Mouse (Mus musculus) midbrain, embryonic 12.5 days (tissue): Measurements from ENCODE around the gene Nampt. TPM values are rescaled to one million over a fixed set of nuclear protein-coding genes. Genes with fewer than 3 reads are reported as not detected.

Source experiments
- ATAC-seq: fragments of 200-750 bp; cut with Nextera tagmentation; 2 replicates; pipeline ENCODE4 v1.8.0; 2017; ENCODE audit warnings: low read depth, moderate TSS enrichment, moderate library complexity; ENCODE audit not compliant: low FRiP score
- H3K27ac ChIP-seq: fragments of 300-500 bp; sonication (generic); replicated peaks from 2 replicates; pipeline ENCODE4 v1.5.1; 2016; ENCODE audit warnings: mild to moderate bottlenecking
- H3K27me3 ChIP-seq: fragments of 300-500 bp; sonication (generic); 2 replicates; pipeline ENCODE4 v1.6.1; 2016; ENCODE audit warnings: mild to moderate bottlenecking
- H3K36me3 ChIP-seq: fragments of 300-500 bp; sonication (generic); 2 replicates; pipeline ENCODE4 v1.6.1; 2016
- H3K4me1 ChIP-seq: fragments of 300-500 bp; sonication (generic); 2 replicates; pipeline ENCODE4 v1.6.1; 2016
- H3K4me2 ChIP-seq: fragments of 300-500 bp; sonication (generic); replicated peaks from 2 replicates; pipeline ENCODE4 v1.6.1; 2016; ENCODE audit warnings: mild to moderate bottlenecking, moderate library complexity
- H3K4me3 ChIP-seq: fragments of 300-500 bp; sonication (generic); 2 replicates; pipeline ENCODE4 v1.5.1; 2016; ENCODE audit warnings: mild to moderate bottlenecking
- H3K9ac ChIP-seq: fragments of 300-500 bp; sonication (generic); replicated peaks from 2 replicates; pipeline ENCODE4 v1.6.1; 2016; ENCODE audit warnings: mild to moderate bottlenecking, moderate library complexity
- H3K9me3 ChIP-seq: fragments of 300-500 bp; sonication (generic); 2 replicates; pipeline ENCODE4 v1.6.1; 2016; ENCODE audit warnings: mild to moderate bottlenecking
- WGBS: fragments of 180-500 bp; shearing (Covaris S2); methylation state at CpG from one replicate; pipeline ENCODE4 v1.1.7; 2016; 5-methylcytosine and 5-hydroxymethylcytosine counted together
- polyA plus RNA-seq: library from polyadenylated mRNA; unstranded; fragments of >200 nt; fragmentation: Nextera tagmentation; extraction: Ambion mirVana; gene quantifications from 2 replicates; pipeline ENCODE4 v1.2.1, GENCODE M21; 2016

The Nampt gene
- 33.0 and 33.8 TPM in 2 replicates for polyA plus RNA-seq

DNA sequence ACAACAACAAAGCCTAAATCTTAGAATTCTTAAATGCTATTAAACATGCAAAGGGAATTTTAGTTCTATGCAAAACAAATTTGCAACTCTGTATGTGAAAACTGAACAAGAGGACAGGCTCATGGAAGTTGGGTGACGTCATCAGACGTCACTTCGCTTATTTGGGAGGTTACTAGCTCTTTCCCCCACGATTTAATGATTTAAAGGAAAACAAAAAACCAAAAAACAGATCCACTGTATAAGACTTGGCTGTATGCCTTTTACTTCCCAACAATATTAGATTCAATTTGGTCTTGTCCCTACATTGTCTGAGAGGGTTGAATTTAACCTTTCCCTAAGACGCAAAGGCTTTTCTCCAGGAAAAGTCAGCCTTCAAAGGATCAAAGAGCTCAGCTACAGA, at the start of gene Nampt:
TSS of gene Nampt (plus strand) at position 130 of the 400 bp plus-strand sequence.
- WGBS = 7% methylated on average over 5 of the region's 5 CpGs

DNA sequence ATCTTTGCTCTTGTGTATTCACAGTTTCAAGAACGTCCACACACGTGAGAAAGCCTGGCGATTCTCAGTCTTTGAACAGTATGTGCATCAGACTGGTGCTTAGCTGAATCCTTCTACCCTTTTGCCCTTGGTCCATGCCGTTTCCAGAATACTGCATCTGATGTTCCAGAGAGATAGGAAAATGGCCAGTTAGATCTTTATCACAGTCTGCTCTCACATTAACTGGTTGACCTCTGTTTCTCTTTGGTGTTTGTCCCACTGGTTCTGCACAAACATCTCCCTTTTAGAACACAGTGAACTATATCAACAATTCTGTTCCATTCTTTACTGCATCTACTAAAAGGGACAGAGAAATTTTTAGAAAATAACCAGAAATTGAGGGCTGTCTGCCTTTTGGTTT, 48.6 kb upstream of the Nampt start:
- H3K9me3 ChIP-seq = no peaks in the 10 kb centered on the region
- no peak overlapping the region for H3K9ac ChIP-seq
- WGBS = 83% methylated on average over 4 of the region's 4 CpGs
- H3K36me3 ChIP-seq = no peaks in the 10 kb centered on the region
- no peak overlapping the region for H3K4me3 ChIP-seq
- no peak for ATAC-seq
- no peaks in the 10 kb centered on the region for H3K4me1 ChIP-seq
- no peaks in the 10 kb centered on the region for H3K27me3 ChIP-seq
- H3K4me2 ChIP-seq = no peak overlapping the region
- no peak overlapping the region for H3K27ac ChIP-seq

More for the DNA sequence above, at the start of gene Nampt:
- H3K36me3 ChIP-seq = no peaks in the 10 kb centered on the region
- peak within 1 kb of the TSS; percentile 84 for H3K9ac ChIP-seq
- peaks cover 8% of the 10 kb centered on the region for H3K4me1 ChIP-seq
- peak within 1 kb of the TSS; percentile 97 for H3K27ac ChIP-seq
- H3K4me2 ChIP-seq = peak within 1 kb of the TSS; percentile 66
- H3K9me3 ChIP-seq = no peaks in the 10 kb centered on the region
- peak within 1 kb of the TSS; percentile 81 for H3K4me3 ChIP-seq
- ATAC-seq = no peak
- H3K27me3 ChIP-seq = no peaks in the 10 kb centered on the region

DNA sequence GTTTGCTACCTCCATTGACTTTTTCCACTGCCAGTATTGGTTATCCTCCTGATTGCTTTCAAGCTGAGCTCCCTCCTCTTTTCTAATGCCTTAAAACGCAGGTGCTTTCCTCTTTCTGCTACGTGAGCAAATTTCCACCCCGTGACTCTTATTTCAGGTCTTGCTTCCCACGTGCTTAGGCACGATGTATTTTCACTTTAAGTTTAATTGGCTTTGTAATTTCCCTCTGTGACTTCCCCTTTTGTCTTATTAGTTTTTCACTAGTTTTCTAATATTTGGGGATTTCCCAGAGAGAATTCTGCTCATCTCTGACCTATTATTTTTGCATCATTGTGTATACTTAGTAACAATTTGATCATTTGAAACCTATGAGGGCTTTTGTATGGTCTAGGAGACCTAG, 44.8 kb upstream of the Nampt start:
- Histone ChIP-seq H3K27ac (no peak overlapping the region), H3K27me3 (no peaks in the 10 kb centered on the region), H3K4me2 (no peak overlapping the region), H3K36me3 (no peaks in the 10 kb centered on the region), H3K4me3 (no peak overlapping the region), H3K9me3 (no peaks in the 10 kb centered on the region), H3K4me1 (no peaks in the 10 kb centered on the region), H3K9ac (no peak overlapping the region)
- 80% methylated on average over 5 of the region's 5 CpGs for WGBS
- no peak for ATAC-seq

DNA sequence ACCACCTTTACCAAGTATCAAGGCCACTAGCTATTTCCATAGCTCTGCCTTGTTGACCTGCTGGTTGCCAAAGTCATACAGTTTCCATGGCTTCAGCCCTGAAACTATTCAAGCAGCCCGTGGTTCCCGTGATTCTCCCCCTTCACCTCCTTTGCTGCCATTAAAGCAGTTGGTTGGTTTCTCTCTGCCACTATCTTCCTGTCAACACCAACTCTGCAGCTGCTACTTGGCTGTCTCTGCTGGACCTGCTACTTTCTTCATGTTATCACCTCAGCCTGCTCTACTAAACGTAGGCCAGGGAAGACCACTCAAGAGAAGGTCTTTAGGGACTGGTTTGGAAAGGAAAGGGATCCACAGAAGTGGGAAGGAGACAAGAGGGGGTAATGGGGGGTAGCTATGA, 30.3 kb upstream of the Nampt start:
- WGBS = 82% methylated on average over 3 of the region's 3 CpGs
- H3K27me3 ChIP-seq = no peaks in the 10 kb centered on the region
- ATAC-seq = no peak
- no peaks in the 10 kb centered on the region for H3K4me1 ChIP-seq
- no peak overlapping the region for H3K27ac ChIP-seq
- H3K4me3 ChIP-seq = no peak overlapping the region
- H3K4me2 ChIP-seq = no peak overlapping the region
- H3K36me3 ChIP-seq = no peaks in the 10 kb centered on the region
- no peaks in the 10 kb centered on the region for H3K9me3 ChIP-seq
- no peak overlapping the region for H3K9ac ChIP-seq

DNA sequence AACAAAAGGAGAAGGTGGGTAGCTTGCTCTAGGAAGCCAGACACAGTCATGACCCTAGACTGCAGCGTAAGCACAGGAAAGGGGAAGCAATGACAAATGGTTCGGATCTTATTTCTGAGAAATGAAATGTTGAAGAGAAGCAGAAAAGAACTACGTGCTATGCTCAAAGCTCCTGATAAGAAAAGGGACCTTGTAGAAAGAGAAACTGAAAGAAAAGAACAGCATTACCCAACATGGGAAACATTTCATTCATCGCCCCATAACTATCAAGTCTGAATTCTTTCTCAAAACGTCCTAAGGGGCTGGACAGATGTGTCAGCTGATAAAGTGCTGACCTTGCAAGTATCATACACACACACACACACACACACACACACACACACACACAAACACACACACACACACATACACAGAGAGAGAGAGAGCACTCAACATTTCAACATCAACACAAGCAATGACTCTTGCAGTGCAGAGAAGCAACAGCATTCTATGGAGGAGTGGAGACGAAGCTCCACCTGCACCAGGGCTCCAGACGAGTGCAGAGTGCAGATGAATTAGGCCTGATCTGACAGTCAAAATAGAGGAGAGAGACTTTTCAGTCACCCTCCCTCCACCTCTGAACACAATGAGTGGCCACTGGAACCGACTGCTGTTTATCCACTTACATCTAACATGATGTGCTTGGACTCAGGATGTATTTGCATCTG, 23.4 kb upstream of the Nampt start:
- WGBS = 74% methylated on average over 8 of the region's 8 CpGs
- Histone ChIP-seq H3K4me3 (no peak overlapping the region), H3K36me3 (no peaks in the 10 kb centered on the region), H3K9me3 (no peaks in the 10 kb centered on the region), H3K4me1 (no peaks in the 10 kb centered on the region), H3K27me3 (no peaks in the 10 kb centered on the region), H3K27ac (no peak overlapping the region), H3K9ac (no peak overlapping the region), H3K4me2 (no peak overlapping the region)
- no peak for ATAC-seq

DNA sequence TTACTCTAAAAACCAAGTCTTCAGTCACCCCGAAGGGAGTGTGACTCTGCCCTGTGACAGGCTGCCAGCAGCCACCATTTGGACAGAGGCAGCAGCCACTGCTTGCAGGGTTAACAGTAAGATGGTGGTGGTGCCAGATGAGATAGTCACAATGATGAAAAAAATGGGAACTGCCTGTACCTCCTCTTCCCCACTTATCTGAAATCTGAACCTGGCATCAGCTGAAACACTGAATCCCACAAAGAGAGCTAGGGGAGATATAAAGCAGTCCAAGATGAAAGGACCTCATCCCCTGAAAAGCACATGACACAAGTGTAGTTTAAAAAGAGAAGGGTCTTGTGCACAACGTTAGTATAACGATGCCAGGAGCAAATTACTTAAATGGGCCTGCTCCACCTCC, 21.9 kb upstream of the Nampt start:
- Histone ChIP-seq H3K9ac (no peak overlapping the region), H3K27me3 (no peaks in the 10 kb centered on the region), H3K9me3 (no peaks in the 10 kb centered on the region), H3K36me3 (no peaks in the 10 kb centered on the region), H3K27ac (no peak overlapping the region), H3K4me1 (no peaks in the 10 kb centered on the region), H3K4me2 (no peak overlapping the region), H3K4me3 (no peak overlapping the region)
- no peak for ATAC-seq
- 79% methylated on average over 3 of the region's 3 CpGs for WGBS

DNA sequence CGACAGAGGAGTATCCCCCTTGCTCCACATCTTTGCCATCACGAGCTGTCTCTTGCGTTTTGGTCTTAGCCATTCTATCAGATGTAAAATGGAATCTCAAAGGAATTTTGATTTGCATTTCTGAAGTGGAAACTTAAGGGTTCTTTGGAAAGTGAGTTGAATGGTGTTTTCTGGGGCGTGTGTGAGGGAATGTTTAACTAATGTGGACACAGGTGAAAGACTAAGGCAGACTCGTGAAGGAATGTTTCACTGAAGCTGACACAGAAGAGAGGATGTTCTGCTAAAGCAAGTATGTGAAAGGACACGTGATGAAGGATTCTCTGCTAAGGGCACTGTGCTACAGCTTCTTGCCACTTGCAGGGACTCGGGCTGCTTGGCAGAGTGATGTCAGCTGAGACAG, 18.3 kb upstream of the Nampt start:
- Histone ChIP-seq H3K27ac (no peak overlapping the region), H3K36me3 (no peaks in the 10 kb centered on the region), H3K9me3 (no peaks in the 10 kb centered on the region), H3K4me3 (no peak overlapping the region), H3K9ac (no peak overlapping the region), H3K4me2 (no peak overlapping the region), H3K4me1 (no peaks in the 10 kb centered on the region), H3K27me3 (no peaks in the 10 kb centered on the region)
- 82% methylated on average over 7 of the region's 7 CpGs for WGBS
- ATAC-seq = no peak

DNA sequence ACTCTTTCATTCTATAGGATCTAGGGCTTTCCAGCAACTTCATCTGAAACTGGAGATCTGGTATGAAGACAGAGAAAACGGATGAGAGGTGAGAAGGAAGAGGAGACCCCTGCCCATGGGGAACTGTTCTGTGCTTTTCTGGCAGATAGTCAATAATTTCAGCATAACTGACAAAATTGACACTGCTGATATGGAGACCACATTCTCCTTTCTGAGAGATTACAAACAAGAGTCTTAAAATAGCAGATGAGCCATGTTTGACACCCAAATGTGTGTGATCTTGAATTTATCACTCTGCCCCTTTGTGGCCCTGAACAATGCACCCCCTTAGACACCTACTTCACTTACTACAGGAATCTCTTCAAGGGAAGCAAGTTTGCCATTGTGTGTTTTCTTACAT, 13.8 kb upstream of the Nampt start:
- H3K27me3 ChIP-seq = no peaks in the 10 kb centered on the region
- no peaks in the 10 kb centered on the region for H3K4me1 ChIP-seq
- no peaks in the 10 kb centered on the region for H3K9me3 ChIP-seq
- ATAC-seq = no peak
- no peak overlapping the region for H3K9ac ChIP-seq
- 68% methylated on average over 1 of the region's 1 CpGs for WGBS
- no peak overlapping the region for H3K4me3 ChIP-seq
- no peak overlapping the region for H3K4me2 ChIP-seq
- H3K27ac ChIP-seq = no peak overlapping the region
- no peaks in the 10 kb centered on the region for H3K36me3 ChIP-seq

DNA sequence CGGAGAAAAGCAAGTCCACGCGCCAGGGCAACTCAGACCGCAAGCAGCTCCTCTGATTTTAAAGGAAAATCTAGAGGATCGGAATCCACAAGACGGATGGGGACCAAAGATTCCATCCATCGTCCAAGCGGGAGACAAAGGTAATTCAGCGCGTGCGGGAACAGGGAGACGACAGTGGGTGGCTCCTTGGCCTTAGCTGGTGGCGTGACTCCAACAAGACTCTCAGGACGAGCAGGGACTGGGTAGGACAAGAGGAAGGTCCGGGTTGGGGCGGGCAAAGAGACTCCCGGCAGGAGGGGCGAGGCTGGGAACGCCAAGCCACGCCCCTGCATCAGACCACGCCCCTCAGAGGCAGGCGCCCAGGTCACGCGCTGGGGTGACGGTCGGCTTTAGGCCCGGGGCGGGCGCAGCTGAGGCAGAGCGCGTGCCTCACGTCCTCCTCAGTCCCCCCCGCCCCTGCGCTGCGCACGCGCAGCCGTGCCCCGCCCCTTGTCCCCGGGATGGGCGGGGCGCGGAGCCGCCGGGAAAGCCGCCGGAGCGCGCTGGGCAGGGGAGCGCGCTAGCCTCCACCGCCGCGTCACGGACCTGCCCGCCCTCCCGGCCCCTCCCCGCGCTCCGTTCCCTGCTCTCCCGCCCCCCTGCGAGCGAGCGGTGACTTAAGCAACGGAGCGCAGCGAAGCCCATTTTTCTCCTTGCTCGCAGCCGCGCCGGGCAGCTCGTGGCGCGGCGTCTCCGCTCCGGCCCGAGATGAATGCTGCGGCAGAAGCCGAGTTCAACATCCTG, 669 bp downstream of the Nampt start:
- no peaks in the 10 kb centered on the region for H3K9me3 ChIP-seq
- ATAC-seq = peak; percentile 95
- under 1% methylated on average over 73 of the region's 80 CpGs for WGBS

DNA sequence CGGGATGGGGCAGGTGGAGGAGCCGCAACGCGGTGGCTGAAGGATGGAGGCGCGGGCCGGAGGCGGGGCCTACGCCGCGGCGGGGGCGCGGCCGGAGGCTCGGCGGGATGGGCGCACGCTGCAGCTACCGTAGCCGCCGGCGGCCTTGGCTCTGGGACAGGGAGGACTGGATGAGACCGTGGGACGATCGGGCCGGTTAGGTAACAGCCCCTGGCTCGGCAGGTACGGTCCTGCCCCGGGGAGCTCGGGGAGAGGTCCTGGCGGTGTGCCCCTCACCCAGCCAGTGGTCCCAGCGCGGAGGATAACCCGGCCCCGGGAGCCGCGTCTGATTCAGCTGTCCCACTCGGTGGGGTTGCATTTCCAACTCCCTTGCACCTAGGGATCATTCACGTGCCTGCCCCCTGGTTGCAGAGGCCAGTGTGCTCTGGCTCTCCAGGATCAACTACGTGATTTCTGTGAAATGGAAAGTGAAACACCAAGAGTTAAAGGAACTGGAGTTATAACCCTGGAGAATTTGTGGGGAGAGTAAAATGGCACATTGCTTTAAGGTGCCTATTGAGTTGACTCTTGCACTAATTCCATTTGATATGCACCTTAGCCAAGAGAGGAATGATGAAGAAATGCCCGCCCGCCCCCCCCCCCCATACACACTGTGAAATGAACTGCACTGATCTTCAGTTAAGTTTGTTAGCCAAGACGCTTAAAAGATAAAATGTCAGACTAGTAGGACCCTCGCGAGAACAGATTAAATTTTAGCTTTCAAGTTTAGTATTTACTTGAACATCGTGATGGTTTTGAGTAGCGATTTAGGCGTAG, 1.6 kb downstream of the Nampt start:
- 4% methylated on average over 29 of the region's 49 CpGs for WGBS
- peak; percentile 73 for ATAC-seq

More for the DNA sequence above, 669 bp downstream of the Nampt start:
- peak overlapping the region; percentile 84 for H3K9ac ChIP-seq
- peak overlapping the region; percentile 97 for H3K27ac ChIP-seq
- no peaks in the 10 kb centered on the region for H3K27me3 ChIP-seq
- peaks cover 13% of the 10 kb centered on the region for H3K4me1 ChIP-seq
- H3K4me3 ChIP-seq = peak overlapping the region; percentile 81
- no peaks in the 10 kb centered on the region for H3K36me3 ChIP-seq
- H3K4me2 ChIP-seq = peak overlapping the region; percentile 66

DNA sequence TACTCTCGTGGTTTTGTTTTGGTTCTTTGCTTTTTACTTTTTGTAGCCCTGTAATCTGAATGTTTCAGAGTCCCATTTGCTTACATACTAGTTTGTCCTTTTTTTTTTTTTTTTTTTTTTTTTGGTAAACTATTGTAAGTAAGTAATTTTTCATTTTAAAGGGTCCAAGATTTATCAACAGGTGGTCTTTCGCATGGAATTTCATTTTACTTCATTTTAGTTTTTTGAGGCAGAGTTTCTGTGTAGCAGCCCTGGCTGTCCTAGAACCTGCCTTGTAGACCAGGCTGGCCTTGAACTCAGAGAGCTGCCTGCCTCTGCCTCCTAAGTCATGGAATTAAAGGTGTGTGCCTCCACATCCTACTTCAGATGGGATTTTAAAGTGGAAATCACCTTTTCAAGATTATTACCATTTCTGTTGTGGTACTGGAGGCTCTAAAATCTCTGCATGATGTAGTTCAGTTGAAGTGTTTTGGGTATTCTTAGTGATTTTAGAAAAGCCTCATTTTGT, 2.2 kb downstream of the Nampt start:
- 41% methylated on average over 2 of the region's 2 CpGs for WGBS
- H3K27me3 ChIP-seq = no peaks in the 10 kb centered on the region
- H3K4me3 ChIP-seq = peak overlapping the region; percentile 81
- no peak overlapping the region for H3K27ac ChIP-seq
- H3K4me1 ChIP-seq = peaks cover 14% of the 10 kb centered on the region
- H3K9me3 ChIP-seq = no peaks in the 10 kb centered on the region
- H3K36me3 ChIP-seq = no peaks in the 10 kb centered on the region
- no peak overlapping the region; the same call in 1 of the 2 replicates for H3K9ac ChIP-seq
- no peak for ATAC-seq
- peak overlapping the region; percentile 66 for H3K4me2 ChIP-seq

More for the DNA sequence above, 1.6 kb downstream of the Nampt start:
- Histone ChIP-seq H3K27me3 (no peaks in the 10 kb centered on the region), H3K9ac (peak overlapping the region; percentile 84), H3K36me3 (no peaks in the 10 kb centered on the region), H3K4me3 (peak overlapping the region; percentile 81), H3K4me2 (peak overlapping the region; percentile 66), H3K27ac (peak overlapping the region; percentile 97), H3K4me1 (peaks cover 14% of the 10 kb centered on the region), H3K9me3 (no peaks in the 10 kb centered on the region)
